Mouse (Mus musculus) gastrocnemius, adult 18-20 months (tissue): ENCODE results near the gene Pias4. TPM values are rescaled to one million over a fixed set of nuclear protein-coding genes. Genes with fewer than 3 reads are reported as not detected.

Experiments used
- DNase-seq: peaks from one replicate; pipeline ENCODE4 v3.0.0; 2021; ENCODE audit warnings: low spot score
- microRNA-seq: library from miRNA; unstranded; fragments of <30 nt; microRNA quantifications from one replicate; pipeline ENCODE4 v1.2.0, GENCODE M21; 2021
- total RNA-seq, 2 experiments: library from RNA; stranded (reverse); gene quantifications; 2 replicates each; pipeline ENCODE4 v1.2.3; 2021

Pias4 gene
- total RNA-seq, 2 experiments from 2014 or later = 15.3 to 17.1 TPM

- DNase-seq = no peak
Observed at GRCm38 (mm10) chr10:81138821-81139528, 28.7 kb downstream of the Pias4 start.

- DNase-seq = no peak
Observed at GRCm38 (mm10) chr10:81138131-81138782, 29.5 kb downstream of the Pias4 start.

- DNase-seq = peak; percentile 100
Observed at GRCm38 (mm10) chr10:81137252-81138130, 30.2 kb downstream of the Pias4 start.

GRCm38 (mm10) chr10:81136706-81137231, 31.0 kb downstream of the Pias4 start:
- peak; percentile 87 for DNase-seq

- peak; percentile 73 for DNase-seq
Observed at GRCm38 (mm10) chr10:81135831-81136705, 31.7 kb downstream of the Pias4 start.

GRCm38 (mm10) chr10:81134966-81135681, 32.6 kb downstream of the Pias4 start, which contains the start of gene Zbtb7a:
Zbtb7a (plus strand) TSS chr10:81135220.
- no peak for DNase-seq

- DNase-seq = peak; percentile 58
Observed at GRCm38 (mm10) chr10:81134181-81134587, 33.5 kb downstream of the Pias4 start.

GRCm38 (mm10) chr10:81123500-81123899, 44.2 kb downstream of the Pias4 start:
- DNase-seq = no peak

GRCm38 (mm10) chr10:81122889-81123288, 44.8 kb downstream of the Pias4 start:
- no peak for DNase-seq

- DNase-seq = no peak
Observed at GRCm38 (mm10) chr10:81120650-81121049, 47.1 kb downstream of the Pias4 start.

- no peak for DNase-seq
Observed at GRCm38 (mm10) chr10:81119625-81120024, 48.1 kb downstream of the Pias4 start.

- DNase-seq = no peak
Observed at GRCm38 (mm10) chr10:81112946-81113345, 54.8 kb downstream of the Pias4 start.

- peak; percentile 86 for DNase-seq
Observed at GRCm38 (mm10) chr10:81106113-81106721, 61.5 kb downstream of the Pias4 start.

GRCm38 (mm10) chr10:81105565-81106112, 62.1 kb downstream of the Pias4 start, which contains the start of gene Map2k2:
Map2k2 (plus strand) TSS chr10:81105915.
- peak; percentile 98 for DNase-seq

Small RNA genes lying within 50 kb of the gene (microRNA-seq; reads per million reads assigned to microRNA genes)
- gene Mir5615-1 = not detected
- gene Mir5615-2 = not detected

Other genes with a start within 250 kb of the Pias4 start
- gene Lmnb2, start 249.7 kb downstream of the Pias4 start, total RNA-seq = 1 to 10 TPM; 2.7 to 3.2 TPM
- gene Gadd45b, start 237.8 kb downstream of the Pias4 start, total RNA-seq = 10 to 100 TPM; 17.3 to 25.0 TPM
- 1 to 10 TPM; 2.3 to 2.5 TPM for gene Gng7, start 153.0 kb downstream of the Pias4 start, total RNA-seq
- gene Diras1, start 142.3 kb downstream of the Pias4 start, total RNA-seq = under 1 TPM in 1 of 2 experiments, not detected in 1; 0.07 TPM
- 10 to 100 TPM; 13.7 TPM for gene Slc39a3, start 130.5 kb downstream of the Pias4 start, total RNA-seq
- 100 to 1,000 TPM; 101 to 103 TPM for gene Sgta, start 107.7 kb downstream of the Pias4 start, total RNA-seq
- 10 to 100 TPM; 21.1 to 26.0 TPM for gene Thop1, start 97.9 kb downstream of the Pias4 start, total RNA-seq
- under 1 TPM in 1 of 2 experiments, not detected in 1; 0.09 TPM for gene Creb3l3, start 69.0 kb downstream of the Pias4 start, total RNA-seq
- 100 to 1,000 TPM; 173 to 189 TPM for gene Map2k2, start 62.0 kb downstream of the Pias4 start, total RNA-seq
- gene Zbtb7a, start 32.7 kb downstream of the Pias4 start, total RNA-seq = 10 to 100 TPM; 22.1 to 24.5 TPM
- gene Eef2, start 8.7 kb upstream of the Pias4 start, total RNA-seq = 1,000 to 10,000 TPM; 1,320 to 1,335 TPM
- gene Dapk3, start 15.1 kb upstream of the Pias4 start, total RNA-seq = 10 to 100 TPM; 25.5 to 28.4 TPM
- not detected for gene 4930442H23Rik, start 15.9 kb upstream of the Pias4 start, total RNA-seq
- gene Nmrk2, start 34.1 kb upstream of the Pias4 start, total RNA-seq = 100 to 1,000 TPM in 1 of 2 experiments, 10 to 100 TPM in 1; 59.9 to 118 TPM
- not detected for gene Atcay, start 62.9 kb upstream of the Pias4 start, total RNA-seq
- 1 to 10 TPM; 1.9 to 2.7 TPM for gene Zfr2, start 65.2 kb upstream of the Pias4 start, total RNA-seq
- not detected for gene Matk, start 85.0 kb upstream of the Pias4 start, total RNA-seq
- 100 to 1,000 TPM; 106 to 116 TPM for gene Mrpl54, start 99.0 kb upstream of the Pias4 start, total RNA-seq
- gene Apba3, start 99.0 kb upstream of the Pias4 start, total RNA-seq = 100 to 1,000 TPM; 102 to 105 TPM
- gene Tjp3, start 123.7 kb upstream of the Pias4 start, total RNA-seq = not detected
- 10 to 100 TPM; 19.7 to 20.4 TPM for gene Pip5k1c, start 125.0 kb upstream of the Pias4 start, total RNA-seq
- 10 to 100 TPM; 10.1 to 10.9 TPM for gene Cactin, start 153.2 kb upstream of the Pias4 start, total RNA-seq
- under 1 TPM; 0.16 to 0.55 TPM for gene Tbxa2r, start 160.8 kb upstream of the Pias4 start, total RNA-seq
- 1 to 10 TPM in 1 of 2 experiments, under 1 TPM in 1; 0.39 to 1.4 TPM for gene Gipc3, start 175.3 kb upstream of the Pias4 start, total RNA-seq
- 10 to 100 TPM; 14.7 to 19.6 TPM for gene Hmg20b, start 182.6 kb upstream of the Pias4 start, total RNA-seq
- gene Mfsd12, start 189.6 kb upstream of the Pias4 start, total RNA-seq = 1 to 10 TPM; 2.3 to 2.8 TPM
- under 1 TPM; 0.23 to 0.66 TPM for gene 4930404N11Rik, start 197.9 kb upstream of the Pias4 start, total RNA-seq
- gene Fzr1, start 210.6 kb upstream of the Pias4 start, total RNA-seq = 10 to 100 TPM; 15.3 to 15.4 TPM
- gene Dohh, start 216.5 kb upstream of the Pias4 start, total RNA-seq = 10 to 100 TPM; 41.1 to 44.1 TPM
- under 1 TPM; 0.57 to 0.97 TPM for gene Gm48551, start 216.5 kb upstream of the Pias4 start, total RNA-seq
- under 1 TPM in 1 of 2 experiments, not detected in 1; 0.34 TPM for gene Gm48552, start 221.1 kb upstream of the Pias4 start, total RNA-seq
- gene Smim24, start 225.1 kb upstream of the Pias4 start, total RNA-seq = not detected